Mouse (Mus musculus) thymus, adult 2 months (tissue): Measurements from ENCODE around the gene Ehd4.

Source experiments
- CTCF ChIP-seq: fragments of 200-500 bp; IDR thresholded peaks from 2 replicates; pipeline ENCODE4 v1.5.1; 2012; ENCODE audit warnings: mild to moderate bottlenecking, control low read depth, low read length, moderate library complexity, borderline replicate concordance; ENCODE audit not compliant: control insufficient read depth, poor library complexity, insufficient read depth; ENCODE audit errors: extremely low read depth
- POLR2A ChIP-seq: fragments of 200-500 bp; IDR thresholded peaks from 2 replicates; pipeline ENCODE4 v1.6.1; 2012; ENCODE audit warnings: mild to moderate bottlenecking, low read length, control low read depth, moderate library complexity; ENCODE audit not compliant: control insufficient read depth, poor library complexity, insufficient read depth; ENCODE audit errors: extremely low read depth

DNA sequence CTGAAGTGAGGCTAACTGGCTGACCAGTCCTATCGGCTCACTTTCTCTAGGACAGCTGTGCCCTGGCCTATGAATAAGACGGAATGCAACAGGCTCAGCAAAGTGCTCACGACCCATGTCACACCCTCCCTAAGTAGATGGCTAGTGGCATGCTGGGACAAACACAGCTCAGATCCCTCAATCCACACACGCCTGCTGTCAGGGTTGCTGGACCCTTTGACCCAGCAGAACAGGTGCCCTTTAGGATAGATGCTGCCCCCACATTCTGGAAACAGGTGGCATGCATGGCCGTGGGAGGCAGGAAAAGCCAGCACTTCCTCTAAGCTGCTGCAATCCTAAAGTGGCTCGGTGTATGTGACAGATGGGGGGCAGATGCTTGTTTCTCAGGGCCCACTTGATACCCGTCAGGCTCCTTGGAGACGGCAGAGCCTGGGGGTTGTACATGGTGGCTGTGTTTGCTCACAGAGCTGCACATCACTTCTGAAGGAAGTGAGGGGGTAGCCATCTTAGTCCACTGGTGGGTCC lies 84.9 kb downstream of the Ehd4 start:
- no peak for TF ChIP-seq CTCF
- TF ChIP-seq POLR2A, result no peak
